Mouse (Mus musculus) lung, postnatal 0 days (tissue): ENCODE measurements at regions not wholly inside any gene's neighbourhood (a gene's known extent, or its start where the extent isn't known, plus 50 kb on each side); places are given as distances from the start of the nearest gene placed in this dataset.

Source experiments
- ATAC-seq: fragments of 200-750 bp; cut with Nextera tagmentation; 2 replicates; pipeline ENCODE4 v1.8.0; 2017; ENCODE audit warnings: moderate library complexity
- DNase-seq: peaks from one replicate; pipeline ENCODE4 v3.0.0-alpha.2; 2016; ENCODE audit warnings: low spot score
- H3K27ac ChIP-seq: fragments of 300-500 bp; sonication (generic); 2 replicates; pipeline ENCODE4 v1.5.1; 2014; ENCODE audit warnings: antibody characterized with exemption, mild to moderate bottlenecking, low read length, mixed read lengths
- H3K27me3 ChIP-seq: fragments of 300-500 bp; sonication (generic); replicated peaks from 2 replicates; pipeline ENCODE4 v1.6.1; 2014; ENCODE audit warnings: low read length, mixed read lengths; ENCODE audit not compliant: insufficient read depth
- H3K36me3 ChIP-seq: fragments of 300-500 bp; sonication (generic); 2 replicates; pipeline ENCODE4 v1.6.1; 2014; ENCODE audit warnings: low read length, mixed read lengths; ENCODE audit not compliant: insufficient read depth
- H3K4me1 ChIP-seq: fragments of 300-500 bp; sonication (generic); 2 replicates; pipeline ENCODE4 v1.6.1; 2014; ENCODE audit warnings: antibody characterized with exemption, low read depth, low read length, mixed read lengths; ENCODE audit not compliant: insufficient read depth
- H3K4me2 ChIP-seq: fragments of 300-500 bp; sonication (generic); replicated peaks from 2 replicates; pipeline ENCODE4 v1.6.1; 2014; ENCODE audit warnings: low read depth, mild to moderate bottlenecking, low read length, moderate library complexity, mixed read lengths
- H3K4me3 ChIP-seq: fragments of 300-500 bp; sonication (generic); 2 replicates; pipeline ENCODE4 v1.5.1; 2014; ENCODE audit warnings: low read depth, low read length
- H3K9ac ChIP-seq: fragments of 300-500 bp; sonication (generic); replicated peaks from 2 replicates; pipeline ENCODE4 v1.6.1; 2014; ENCODE audit warnings: low read depth, mild to moderate bottlenecking
- H3K9me3 ChIP-seq: fragments of 300-500 bp; sonication (generic); 2 replicates; pipeline ENCODE4 v1.6.1; 2016; ENCODE audit warnings: low read length, mixed read lengths
- CTCF ChIP-seq: IDR thresholded peaks from 2 replicates; pipeline ENCODE4 v1.5.1; 2016; ENCODE audit warnings: antibody characterized with exemption, mild to moderate bottlenecking
- EP300 ChIP-seq: IDR thresholded peaks from 2 replicates; pipeline ENCODE4 v1.6.1; 2016; ENCODE audit warnings: antibody characterized with exemption, mild to moderate bottlenecking, control low read depth
- WGBS: fragments of 180-500 bp; shearing (Covaris S2); extraction: QIAGEN DNeasy Blood & Tissue Kit; methylation state at CpG from one replicate; pipeline ENCODE4 v1.1.7; 2014; 5-methylcytosine and 5-hydroxymethylcytosine counted together

DNA sequence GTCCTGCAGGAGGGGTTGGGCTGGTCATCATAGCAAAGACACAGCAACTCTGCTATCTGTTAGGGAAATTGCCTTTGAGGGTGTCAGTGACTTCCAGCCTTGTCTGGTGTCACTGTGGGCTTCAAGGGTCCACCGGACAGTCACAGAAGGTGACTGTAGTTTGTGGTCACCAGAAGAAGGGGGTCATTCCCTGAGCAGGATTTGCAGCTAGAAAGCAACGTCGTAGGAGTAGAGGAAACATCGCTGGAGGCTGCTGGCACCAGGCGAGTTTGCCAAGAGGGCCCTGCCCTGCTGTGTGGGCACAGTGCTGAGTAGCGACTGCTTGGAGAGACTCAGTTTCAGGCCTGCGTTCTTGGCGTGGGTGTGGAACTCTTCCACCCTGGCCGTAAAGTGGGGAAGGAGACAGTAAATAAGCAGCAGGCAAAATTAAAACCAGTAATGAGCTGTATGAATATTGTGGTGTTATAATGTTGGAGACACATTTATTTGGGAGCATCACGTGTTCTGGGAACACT, 389.8 kb upstream of the Tshz3 start:
- DNase-seq (no peak), ATAC-seq (no peak)
- Histone ChIP-seq H3K4me1 (no peaks in the 10 kb centered on the region), H3K9ac (no peak overlapping the region), H3K27ac (no peak overlapping the region), H3K4me2 (no peak overlapping the region), H3K4me3 (no peak overlapping the region), H3K36me3 (no peaks in the 10 kb centered on the region), H3K9me3 (no peaks in the 10 kb centered on the region), H3K27me3 (no peaks in the 10 kb centered on the region)
- WGBS: 81% methylated on average over 10 of the region's 10 CpGs
- TF ChIP-seq CTCF (no peak), EP300 (no peak)

DNA sequence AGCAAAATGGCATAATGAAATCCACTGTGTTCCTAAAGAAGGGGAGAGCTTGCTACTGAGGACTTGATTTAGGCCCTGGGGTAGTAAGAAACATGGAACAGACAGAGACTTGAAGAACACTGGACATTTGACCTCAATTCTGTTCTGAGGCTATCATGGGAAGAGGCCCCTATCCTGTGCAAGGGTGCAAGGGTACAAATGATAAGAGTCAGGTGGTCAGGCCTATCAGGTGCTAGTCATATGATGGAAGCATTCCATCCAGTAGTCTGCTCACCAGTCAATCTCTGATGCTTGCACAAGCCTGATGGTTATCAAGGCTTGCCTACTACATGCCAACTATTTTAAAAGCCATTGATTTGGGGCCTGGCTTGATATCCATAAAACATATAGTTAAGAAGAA, 420.6 kb upstream of the Tshz3 start:
- no peak for DNase-seq
- H3K27me3 ChIP-seq: no peaks in the 10 kb centered on the region

DNA sequence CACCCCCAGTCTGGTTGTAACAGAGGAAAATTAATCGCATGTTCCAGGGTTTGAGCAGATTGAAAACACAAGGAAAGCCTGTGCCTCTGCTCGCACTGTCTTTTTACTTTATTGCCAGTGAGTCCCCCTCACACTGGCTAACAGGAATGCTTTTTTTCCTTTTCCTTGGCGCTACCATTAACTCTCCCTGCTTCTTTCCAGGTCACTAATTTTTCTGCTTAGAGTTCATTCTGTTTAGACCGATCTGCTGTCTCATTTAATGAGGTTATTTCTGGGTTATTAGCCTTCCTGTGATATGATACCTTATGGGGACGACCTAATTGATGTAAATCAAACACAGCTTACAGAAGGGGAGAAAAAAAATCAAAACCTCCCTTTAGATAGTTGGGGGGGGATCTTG, 429.0 kb upstream of the Tshz3 start:
- H3K27me3 ChIP-seq: no peaks in the 10 kb centered on the region
- H3K4me1 ChIP-seq: no peaks in the 10 kb centered on the region
- ATAC-seq: no peak
- WGBS: 60% methylated on average over 5 of the region's 5 CpGs
- H3K9me3 ChIP-seq: no peaks in the 10 kb centered on the region
- H3K27ac ChIP-seq: no peak overlapping the region
- DNase-seq: no peak
- no peak overlapping the region for H3K4me2 ChIP-seq
- TF ChIP-seq EP300: no peak
- no peak for TF ChIP-seq CTCF
- H3K4me3 ChIP-seq: no peak overlapping the region
- no peaks in the 10 kb centered on the region for H3K36me3 ChIP-seq
- H3K9ac ChIP-seq: no peak overlapping the region

More for the DNA sequence above, 420.6 kb upstream of the Tshz3 start:
- no peak for ATAC-seq
- no peak overlapping the region for H3K4me2 ChIP-seq
- H3K27ac ChIP-seq: no peak overlapping the region
- no peak overlapping the region for H3K4me3 ChIP-seq
- no peak for TF ChIP-seq EP300
- H3K36me3 ChIP-seq: no peaks in the 10 kb centered on the region
- no peak overlapping the region for H3K9ac ChIP-seq
- no peaks in the 10 kb centered on the region for H3K4me1 ChIP-seq
- H3K9me3 ChIP-seq: no peaks in the 10 kb centered on the region

DNA sequence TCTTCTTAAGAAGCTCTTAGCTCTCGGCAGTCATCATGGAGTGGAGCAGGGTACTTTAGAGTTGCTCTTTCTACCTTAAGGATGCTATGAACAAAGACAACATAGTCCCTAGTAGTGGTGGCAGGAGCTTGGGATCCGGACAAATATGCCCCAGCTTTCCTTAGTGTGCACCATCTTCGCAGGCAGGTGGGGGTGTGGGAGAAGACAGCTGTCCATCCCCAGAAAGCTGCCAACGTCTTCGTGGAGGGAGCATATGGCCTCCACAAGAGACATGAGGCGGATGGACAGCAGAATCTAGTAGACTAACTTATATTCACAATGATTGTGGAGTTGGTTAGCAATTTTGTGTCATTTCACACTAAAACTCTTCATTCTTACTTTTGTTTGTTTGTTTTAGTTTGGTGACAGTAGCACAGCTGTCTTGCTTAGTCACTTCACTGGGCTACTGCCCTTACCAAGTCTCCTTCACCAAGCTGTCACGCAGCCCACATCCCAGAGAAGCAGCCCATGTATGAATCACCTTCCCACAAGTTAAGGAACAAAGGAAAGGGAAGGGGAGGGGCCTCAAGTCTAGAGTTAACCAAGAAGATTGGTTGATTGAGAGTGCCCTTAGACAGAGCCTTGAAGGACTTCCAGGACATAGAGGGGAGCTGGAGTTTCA, 432.6 kb upstream of the Tshz3 start:
- 82% methylated on average over 7 of the region's 7 CpGs for WGBS
- TF ChIP-seq EP300 (no peak), CTCF (no peak)
- 0 out of 2 replicates have a peak, but pooled peaks cover 3% of the 10 kb centered on the region for H3K4me1 ChIP-seq
- H3K27me3 ChIP-seq: no peaks in the 10 kb centered on the region
- H3K9me3 ChIP-seq: no peaks in the 10 kb centered on the region
- no peak overlapping the region for H3K4me2 ChIP-seq
- ATAC-seq (no peak), DNase-seq (no peak)
- H3K4me3 ChIP-seq: no peak overlapping the region
- no peaks in the 10 kb centered on the region for H3K36me3 ChIP-seq
- H3K9ac ChIP-seq: no peak overlapping the region
- no peak overlapping the region for H3K27ac ChIP-seq

DNA sequence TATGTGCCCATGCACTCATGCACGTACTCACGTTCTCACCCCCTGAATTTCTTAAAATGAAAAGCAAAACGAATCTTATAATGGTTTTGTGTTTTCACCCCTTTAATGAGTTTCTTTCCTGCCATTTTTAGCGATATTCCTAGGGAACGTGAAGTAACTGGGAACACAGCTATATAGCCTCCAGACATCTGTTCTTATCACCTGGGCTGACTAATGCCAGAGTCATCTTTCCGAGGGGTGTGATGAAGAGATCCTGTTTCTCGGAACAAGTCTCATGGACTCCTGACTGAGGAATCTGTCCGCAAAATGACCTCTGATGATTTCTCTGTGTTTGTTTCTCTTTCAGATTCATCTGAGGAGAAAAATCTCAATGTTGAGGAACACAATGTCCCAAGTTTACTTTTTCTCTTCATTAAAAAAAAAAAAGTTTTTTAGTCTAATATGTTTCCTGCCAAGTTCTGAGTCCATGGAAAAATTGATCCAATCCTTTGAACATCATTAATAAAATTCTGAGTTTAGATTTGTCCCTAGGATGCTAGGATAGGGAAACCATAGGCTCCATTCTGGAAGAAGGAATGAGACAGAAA, 435.7 kb upstream of the Tshz3 start:
- Histone ChIP-seq H3K27me3 (no peaks in the 10 kb centered on the region), H3K9me3 (no peaks in the 10 kb centered on the region), H3K9ac (no peak overlapping the region), H3K36me3 (no peaks in the 10 kb centered on the region), H3K27ac (no peak overlapping the region), H3K4me3 (no peak overlapping the region), H3K4me2 (no peak overlapping the region), H3K4me1 (0 out of 2 replicates have a peak, but pooled peaks cover 3% of the 10 kb centered on the region)
- WGBS: 52% methylated on average over 8 of the region's 8 CpGs
- peak; percentile 31; the same call in 1 of the 2 replicates for TF ChIP-seq EP300
- TF ChIP-seq CTCF: no peak
- ATAC-seq (no peak), DNase-seq (peak; percentile 70)

DNA sequence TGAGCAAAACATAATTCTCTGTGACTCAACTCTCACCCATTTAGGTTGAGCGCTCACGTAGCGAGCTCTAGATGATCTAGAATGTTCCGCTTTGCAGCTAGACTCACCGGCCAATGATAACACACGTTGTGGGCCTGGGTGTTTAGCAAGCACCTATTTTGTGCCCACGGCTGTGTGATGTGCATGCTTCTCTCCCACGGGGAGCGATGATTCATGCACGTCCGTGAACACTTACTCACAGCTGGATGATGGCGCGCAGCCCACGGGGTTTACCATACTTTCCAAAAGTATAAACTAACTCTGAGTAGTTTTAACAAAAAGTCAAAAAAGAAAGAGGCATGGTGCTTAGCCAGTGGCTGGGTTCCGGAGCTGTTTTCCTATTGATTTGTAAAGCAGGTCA, 440.8 kb upstream of the Tshz3 start:
- no peak for DNase-seq
- TF ChIP-seq EP300 (no peak), CTCF (no peak)
- H3K27me3 ChIP-seq: no peaks in the 10 kb centered on the region
- H3K9ac ChIP-seq: no peak overlapping the region
- no peaks in the 10 kb centered on the region for H3K36me3 ChIP-seq
- H3K9me3 ChIP-seq: no peaks in the 10 kb centered on the region
- WGBS: 83% methylated on average over 15 of the region's 15 CpGs
- no peak overlapping the region for H3K4me3 ChIP-seq
- no peak overlapping the region for H3K4me2 ChIP-seq
- H3K4me1 ChIP-seq: no peaks in the 10 kb centered on the region
- no peak overlapping the region for H3K27ac ChIP-seq
- ATAC-seq: no peak; the same call in 1 of the 2 replicates

DNA sequence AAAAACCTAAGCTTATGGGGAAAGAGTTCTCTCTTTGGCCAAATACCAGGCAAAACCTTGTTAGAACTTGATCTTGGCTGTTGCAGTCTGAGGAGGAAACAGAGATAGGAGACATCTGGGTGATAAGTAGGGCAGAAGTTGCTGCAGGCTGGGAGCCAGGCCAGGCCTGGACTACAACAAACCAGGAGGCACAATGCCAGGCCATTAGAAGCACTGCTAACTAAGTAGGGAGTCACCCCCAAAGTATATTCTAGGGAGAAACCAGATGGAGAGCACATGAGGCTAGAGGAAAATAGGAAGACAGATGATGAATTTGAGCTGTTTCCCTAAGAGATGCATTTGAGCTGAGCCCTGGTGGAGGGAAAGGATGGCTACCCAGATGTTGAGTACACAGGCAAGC, 444.6 kb upstream of the Zfp507 start:
- Histone ChIP-seq H3K9ac (no peak overlapping the region), H3K4me3 (no peak overlapping the region), H3K4me1 (no peaks in the 10 kb centered on the region), H3K9me3 (no peaks in the 10 kb centered on the region), H3K27me3 (no peaks in the 10 kb centered on the region), H3K27ac (no peak overlapping the region), H3K36me3 (no peaks in the 10 kb centered on the region), H3K4me2 (no peak overlapping the region)
- peak; percentile 60 for ATAC-seq
- DNase-seq: peak; percentile 57
- TF ChIP-seq CTCF: no peak
- peak; percentile 17; the same call in 1 of the 2 replicates for TF ChIP-seq EP300
